Mouse (Mus musculus) right cerebral cortex, adult 2 months (tissue): ENCODE data around the gene Nin.

ENCODE experiments used
- DNase-seq, 2 experiments: peaks; one replicate each; pipeline ENCODE4 v3.0.0; 2021 to 2022; ENCODE audit warnings: low spot score in 2 of 2

Nin gene

DNA sequence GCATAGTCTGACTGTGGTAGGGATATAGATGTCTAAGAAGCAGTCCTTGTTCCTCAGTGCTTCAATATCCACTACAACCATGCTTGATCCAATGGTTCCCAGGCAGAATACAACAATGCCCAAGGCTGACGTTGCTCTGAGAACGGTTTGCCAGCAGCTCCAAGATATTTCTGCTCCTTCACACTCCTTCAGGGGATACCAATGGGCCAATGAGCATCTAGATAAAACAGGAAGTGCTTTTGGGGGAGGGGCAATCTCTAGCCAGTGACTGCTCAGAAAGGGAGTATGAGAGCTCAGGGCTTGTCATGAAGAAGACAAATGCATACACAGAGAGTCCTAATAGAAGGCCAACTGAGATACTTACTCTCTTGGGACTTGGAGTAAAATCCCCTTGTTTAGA lies 6.0 kb upstream of the Nin start:
- no peak for DNase-seq

DNA sequence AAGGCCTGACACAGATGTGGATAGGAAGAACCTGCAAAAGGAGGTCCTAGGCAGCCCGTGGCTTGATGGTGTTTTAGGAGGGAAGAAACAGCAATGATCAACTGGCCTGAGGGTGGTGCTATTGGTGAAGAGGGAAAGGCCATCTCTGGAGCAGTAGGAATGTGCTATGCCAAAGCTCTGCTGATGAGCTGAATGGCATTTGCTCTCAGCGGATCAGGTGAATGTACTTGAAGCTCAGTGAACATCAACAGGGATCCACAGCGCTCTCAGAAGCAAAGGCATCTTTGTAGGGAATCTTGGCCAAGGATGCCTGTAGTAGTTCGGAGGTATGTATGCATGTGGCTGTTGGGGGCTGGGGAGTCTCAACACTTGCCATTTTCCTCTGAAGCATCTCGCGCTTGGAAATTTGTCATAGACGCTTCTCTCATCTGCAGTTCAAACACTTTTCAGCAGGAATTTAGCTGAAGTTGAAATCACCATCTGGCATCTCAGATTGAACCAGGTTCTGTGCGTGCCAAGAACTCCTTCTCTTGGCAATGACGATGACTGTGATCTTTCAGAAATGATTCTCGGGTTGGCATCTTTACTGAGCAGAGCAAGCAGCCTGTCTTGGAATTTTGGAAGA lies 5.3 kb upstream of the Nin start:
- DNase-seq = peak; percentile 70 to 72

DNA sequence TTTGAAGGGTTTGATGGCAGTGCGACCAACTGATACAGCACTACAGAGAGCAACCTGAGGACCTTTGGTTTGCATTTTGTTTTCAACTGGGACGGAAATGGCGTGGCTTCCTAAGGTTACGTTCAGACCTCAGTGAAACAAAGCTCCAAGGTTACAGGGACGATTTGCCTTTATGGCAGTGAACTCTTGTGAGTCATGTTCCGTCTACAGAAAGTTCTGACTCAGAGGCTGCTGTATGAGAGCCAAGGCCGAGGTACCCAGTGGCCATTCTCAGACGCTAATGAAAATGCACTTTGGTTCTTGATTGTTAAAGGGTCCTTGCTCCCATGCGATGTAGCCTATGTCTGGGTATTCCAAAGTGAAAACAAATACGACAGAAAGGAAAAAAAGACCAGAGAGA lies 3.6 kb upstream of the Nin start:
- no peak for DNase-seq

DNA sequence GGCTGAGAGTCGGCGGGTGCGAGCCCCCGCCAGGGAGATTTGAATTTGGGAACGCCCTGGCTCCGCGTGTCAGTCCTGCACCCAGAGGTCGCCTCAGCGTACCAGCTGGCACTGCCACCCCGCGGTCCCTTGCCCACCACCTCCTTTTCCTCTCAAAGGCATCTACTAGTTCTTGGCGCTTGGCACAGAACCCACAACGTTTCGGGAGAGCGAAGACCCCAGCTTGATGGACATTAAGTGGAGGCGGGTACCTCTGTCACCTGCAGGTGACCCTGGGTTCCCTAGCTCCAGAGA lies 1.5 kb downstream of the Nin start:
- DNase-seq = no peak

DNA sequence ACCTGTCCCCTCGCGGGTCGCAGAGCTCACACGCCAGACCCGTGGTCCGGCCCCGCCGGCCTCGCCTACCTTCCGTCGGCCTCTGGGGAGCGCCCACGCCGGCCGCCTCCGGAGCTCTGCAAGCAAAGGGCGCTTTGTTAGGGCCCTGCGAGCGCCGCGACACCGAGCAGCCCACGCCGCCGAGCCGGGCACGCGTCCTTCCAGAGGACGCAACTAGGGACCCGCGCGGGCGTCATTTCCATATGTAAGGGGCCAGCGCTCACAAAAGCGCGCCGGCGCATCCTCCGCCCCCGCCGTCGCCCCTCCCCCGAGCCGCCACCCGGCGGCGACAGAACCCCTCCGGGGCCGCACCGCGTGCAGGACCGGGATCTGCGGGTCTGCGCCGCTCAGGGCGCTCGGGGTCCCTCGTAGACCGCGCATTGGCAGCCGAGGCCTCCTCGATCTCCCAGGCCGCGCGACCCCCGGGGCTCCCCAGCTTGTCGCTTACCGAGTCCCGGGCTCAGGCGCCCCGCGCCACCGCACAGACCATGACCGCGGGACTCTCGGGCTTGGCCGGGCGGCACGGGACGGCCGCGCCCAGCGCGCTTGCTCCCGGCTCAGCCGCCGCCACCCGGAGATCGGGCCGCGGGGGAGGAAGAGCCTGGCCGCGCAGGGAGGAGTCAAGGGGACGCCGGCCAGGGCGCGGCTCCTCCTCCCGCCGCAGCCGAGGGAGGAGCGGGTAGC lies 2.0 kb downstream of the Nin start:
- peak; percentile 71 to 75 for DNase-seq

DNA sequence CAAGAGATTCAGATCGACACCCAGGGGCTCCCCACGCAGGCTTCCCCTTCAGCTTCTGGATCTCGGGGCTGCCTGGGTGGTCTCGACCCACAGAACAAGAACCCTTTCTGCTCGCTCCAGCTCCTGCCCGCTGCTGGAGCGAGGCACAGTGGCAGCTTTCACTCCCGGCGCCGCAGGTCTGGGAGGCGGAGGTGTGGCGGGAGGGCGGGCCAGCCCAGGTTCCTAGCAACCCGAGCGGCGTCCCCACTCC lies 2.5 kb downstream of the Nin start:
- peak in 1 of 2 experiments; percentile 63 for DNase-seq

DNA sequence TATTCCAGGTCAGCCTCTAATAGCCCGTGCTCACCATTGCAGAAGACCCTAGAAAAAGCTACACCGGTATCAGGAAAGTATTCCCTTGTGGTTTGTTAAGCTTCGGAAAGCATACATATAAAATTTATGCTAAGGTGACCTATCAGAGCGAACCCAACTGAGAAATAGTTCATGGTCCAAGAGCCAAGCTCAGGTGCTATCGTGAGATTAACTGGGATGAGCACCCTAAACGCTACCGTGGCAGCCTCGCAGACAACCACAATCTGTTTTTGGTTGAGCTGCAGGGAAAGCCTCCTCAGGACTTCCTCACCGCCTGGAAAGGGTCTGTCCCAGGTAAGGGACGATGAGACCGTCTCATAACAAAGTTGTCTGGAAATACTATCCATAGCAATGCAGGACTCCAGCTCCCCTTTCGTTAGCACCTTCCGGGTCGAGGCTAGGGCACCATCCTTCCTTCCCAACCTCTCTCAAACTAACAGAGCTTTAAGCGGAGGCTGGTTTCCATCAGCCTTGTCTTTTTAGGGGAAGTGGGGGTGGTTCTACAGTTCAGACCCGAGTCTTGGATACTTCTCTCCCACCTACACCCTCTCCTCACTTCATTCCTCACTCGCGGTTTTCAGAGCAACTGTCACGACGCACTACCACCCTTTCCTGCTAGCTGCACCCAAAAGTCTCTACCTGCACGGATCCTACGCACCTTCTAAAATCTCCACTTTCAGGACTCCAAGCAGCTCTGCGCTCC lies 3.0 kb downstream of the Nin start:
- DNase-seq = peak in 1 of 2 experiments; percentile 70

DNA sequence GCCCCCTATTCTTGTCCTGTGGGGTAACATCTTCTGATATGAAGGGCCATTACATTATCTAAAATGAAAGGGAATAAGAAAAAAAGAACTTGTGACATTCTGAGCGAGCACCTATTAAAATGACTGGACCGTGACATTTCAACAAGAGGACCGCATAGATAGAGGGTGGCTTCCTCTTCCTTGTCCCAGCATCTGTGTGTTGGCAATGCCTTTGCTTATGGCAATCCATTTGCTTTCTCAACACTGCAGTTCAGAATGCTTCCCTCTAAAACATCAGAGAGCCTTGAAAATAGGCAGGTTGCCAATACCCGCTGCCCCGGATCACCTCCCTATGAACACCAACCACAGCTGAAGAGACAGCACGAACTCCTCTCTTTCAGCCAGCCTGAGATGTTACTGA lies 3.6 kb downstream of the Nin start:
- no peak for DNase-seq

DNA sequence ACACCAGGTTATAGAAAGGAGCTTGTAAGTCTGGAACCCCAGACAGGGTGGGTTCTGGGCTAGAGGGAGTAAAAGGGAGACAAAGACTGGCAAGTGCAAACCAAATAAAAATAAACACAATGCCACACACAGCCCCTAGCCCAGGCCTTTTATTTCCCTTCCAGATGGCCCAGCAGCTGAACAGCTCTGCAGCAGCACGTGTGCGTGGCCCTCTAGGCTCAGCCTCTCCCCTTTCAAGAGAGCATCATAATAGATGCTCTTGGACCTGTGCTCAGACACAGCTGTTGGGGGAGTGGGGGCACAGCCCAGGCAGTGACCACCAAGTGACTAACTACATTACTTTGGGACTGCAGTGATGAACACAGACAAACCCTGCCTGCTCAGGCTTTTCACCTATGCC lies 5.4 kb downstream of the Nin start:
- DNase-seq = no peak

DNA sequence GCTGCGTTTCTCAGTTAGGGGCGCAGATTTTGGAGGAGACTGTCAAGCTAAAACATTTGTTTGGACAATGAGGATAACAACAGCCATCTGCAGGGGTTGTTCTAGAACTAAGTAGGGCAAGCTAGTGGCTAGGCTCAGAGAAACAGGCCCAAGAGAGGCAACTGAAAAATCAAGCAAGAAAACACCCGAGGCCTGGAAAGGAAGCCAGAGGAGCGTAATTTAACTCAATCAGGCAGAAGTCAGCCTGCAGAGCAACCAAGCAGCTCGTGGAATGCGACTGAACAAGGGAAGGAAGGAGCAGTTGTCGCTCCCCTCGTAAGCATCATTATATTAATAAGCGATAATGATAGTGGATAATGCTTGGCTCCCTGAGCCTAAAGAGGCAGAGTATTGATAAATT lies 7.0 kb downstream of the Nin start:
- DNase-seq = no peak

DNA sequence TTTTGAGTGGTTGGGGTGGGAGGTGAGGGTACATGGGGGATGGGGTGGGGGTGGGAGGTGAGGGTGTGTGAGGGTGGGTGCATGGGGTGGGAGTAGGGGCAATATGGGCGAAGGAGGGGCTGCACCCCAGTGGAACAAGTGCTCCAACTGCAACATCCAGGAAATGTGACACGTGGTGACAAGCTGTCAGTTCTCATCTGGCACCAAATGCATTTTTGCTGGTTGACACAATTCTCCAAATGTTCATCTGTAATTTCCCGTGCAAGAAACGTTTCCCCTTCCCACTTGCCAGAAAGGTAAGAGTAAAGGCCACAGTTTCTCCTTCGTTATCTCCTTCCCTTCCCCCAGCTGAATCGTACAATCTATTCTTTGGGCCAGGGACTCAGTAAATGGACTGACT lies 7.6 kb downstream of the Nin start:
- DNase-seq = no peak

DNA sequence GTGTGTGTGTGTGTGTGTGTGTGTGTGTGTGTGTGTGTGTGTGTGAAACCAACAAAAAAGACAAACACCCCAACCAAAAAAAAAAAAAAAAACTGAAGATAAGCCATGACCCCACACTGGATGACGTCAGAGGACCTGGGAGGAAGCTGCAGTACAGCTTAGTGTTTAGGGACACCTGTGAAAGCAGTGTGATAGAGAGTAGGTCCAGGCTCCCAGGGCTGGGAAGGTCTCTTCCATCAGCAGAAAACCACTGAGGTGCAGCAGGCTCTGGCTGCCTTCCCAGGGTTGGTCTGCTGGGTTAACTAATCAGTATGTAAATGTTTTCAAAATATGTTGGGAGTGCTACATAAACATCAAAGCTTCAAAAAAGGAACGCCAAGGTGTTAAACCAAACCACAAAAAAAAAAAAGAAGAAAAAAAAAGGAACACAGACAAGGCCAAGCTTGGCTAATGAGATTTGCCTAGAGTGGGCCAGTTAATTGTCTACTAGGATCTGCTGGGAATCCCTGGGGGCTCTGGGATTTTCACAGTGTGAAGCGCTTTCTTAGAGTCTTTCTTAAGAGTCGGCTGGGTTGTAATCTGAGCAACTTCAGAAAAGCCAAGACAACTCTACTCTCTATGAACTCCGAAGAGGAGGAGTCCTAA lies 8.6 kb downstream of the Nin start:
- DNase-seq = no peak

DNA sequence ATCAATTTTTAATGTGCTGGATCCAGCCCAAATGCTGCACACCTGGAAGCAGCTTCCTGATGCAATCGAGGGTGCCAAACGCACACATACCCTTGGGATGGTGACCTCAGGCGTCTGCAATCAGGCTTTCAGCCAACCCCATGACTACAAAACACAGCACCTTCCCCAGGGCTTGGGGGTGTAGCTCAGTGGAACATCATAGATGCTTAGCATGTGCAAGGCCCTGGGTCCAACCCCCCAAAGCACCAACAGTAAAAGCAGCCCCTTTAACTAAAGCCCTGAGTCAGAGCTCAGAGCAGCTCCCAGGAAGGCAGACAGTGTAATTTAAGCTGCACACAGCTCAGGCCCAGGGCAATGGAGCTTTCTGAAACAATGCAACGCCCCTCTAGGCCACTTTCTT lies 9.3 kb downstream of the Nin start:
- no peak for DNase-seq

DNA sequence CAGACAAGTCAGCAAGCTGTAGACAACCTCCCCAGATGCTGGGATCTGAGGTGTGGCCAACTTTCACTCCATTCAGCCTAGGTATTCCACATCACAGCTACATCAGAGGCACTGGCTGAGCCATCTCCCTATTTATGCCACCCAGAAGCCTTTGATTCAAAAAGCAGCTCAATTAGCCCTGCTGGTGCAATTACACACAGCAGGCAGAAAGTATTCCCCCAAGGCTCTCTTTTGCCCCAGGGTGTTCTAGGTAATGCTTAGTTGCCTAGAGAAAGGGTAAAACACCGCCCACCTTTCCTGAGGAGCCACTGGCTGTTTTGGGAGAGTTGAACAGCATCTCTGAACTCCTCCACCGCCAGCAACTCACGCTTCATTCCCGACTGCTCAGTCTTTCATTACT lies 10.3 kb downstream of the Nin start:
- no peak for DNase-seq

DNA sequence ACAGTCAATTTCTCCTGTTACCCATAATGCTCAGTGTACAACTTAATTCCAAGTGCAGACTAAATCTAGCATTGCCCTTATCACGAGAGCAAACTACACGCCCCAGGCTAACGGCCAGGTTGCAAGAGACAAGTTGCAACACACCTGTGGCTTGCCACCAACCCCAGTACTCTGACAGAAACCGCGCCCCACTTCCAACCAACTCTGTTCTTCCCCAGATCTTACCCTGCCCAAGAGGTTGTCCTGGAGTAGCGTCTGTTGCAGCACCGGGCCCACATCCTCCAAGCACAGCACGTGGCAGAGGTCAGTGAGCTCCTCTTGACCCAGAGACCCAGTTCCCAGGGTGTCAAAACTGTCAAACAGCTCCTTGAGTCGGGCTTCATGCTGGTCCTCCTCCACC lies 11.1 kb downstream of the Nin start:
- no peak for DNase-seq

DNA sequence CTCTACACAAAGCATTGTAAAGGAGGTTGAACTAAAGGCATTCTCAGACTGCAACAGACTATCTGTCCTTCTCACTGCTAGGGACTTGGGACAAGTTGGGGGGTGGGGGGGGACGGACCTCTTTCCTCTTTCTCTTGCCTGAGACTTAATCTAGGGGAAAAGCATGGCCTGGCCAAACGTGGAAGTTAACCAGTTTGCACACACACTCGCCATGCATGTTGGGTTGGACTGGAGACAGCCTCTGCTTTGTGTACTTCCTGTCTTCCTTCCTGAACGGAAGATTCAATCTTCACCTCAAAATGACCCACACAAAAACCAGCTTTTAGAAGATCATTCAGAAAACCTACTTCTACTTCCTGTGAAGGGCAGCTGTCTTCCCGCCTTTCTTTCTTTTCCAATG lies 11.7 kb downstream of the Nin start:
- DNase-seq = no peak

DNA sequence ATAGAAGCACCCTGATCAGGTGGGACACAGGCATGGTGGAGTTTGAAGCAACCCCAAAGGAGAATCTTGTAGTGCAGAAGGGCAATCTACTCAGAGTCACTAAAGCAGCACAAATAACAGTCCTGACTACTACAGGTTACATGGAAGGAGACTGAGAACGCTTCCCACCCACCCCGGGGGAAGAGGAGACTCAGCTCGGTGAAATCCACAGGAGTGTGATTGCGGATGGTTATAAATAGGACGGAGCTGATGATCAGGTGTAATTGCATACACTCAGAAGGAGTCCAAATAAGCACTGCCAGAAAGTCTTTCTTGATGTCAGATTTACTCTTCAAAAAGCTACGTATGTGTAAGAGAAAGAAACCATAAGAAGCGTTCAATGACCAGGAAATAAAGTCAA lies 15.6 kb downstream of the Nin start:
- DNase-seq = no peak

DNA sequence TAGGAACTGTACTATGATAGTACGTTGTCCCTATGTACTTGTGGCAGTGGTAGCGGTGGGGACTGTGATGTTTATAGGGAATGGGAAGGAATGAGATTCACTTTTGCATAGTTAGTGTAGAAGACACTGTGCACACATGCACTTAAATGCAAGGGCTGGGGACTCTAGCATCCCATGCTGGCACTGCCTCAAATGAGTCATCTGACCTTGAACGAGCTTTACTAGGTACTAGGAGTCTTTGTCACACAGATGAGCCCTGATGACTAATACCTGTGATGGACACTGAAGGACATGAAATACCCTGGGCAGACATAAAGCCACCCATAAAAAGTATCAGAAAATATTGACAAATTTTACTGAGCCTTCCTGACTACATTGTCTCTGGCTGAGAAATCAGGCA lies 16.2 kb downstream of the Nin start:
- no peak for DNase-seq

DNA sequence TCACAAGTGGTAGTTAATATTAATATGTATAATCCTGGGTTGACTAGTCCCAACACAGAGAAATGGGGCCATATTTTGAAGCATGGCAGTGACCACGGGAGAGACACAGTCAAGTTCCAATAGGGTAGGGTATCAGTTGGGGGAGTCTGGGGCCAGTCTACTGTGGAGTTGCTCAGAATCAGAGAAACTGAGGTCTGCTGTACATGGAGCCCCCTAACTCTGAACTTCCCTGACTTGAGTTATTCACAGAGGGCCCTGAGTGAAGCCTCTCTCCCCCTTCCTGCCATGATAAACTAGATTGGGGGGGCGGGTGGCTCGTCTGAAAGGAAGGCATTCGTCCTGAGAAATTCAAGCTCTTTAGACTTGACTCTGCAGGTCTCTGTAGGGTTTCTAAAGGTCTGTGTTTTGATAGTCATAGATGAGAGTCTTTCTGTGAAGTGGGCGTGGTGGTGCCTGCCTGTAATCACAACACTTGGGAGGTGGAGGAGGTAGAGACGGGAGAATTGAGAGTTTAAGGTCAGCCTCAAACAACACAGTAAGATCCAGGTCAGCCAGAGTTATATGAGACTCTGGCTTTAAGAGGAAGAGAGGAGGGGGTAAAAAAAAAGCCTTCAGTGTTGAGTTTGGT lies 20.1 kb downstream of the Nin start:
- DNase-seq = no peak

DNA sequence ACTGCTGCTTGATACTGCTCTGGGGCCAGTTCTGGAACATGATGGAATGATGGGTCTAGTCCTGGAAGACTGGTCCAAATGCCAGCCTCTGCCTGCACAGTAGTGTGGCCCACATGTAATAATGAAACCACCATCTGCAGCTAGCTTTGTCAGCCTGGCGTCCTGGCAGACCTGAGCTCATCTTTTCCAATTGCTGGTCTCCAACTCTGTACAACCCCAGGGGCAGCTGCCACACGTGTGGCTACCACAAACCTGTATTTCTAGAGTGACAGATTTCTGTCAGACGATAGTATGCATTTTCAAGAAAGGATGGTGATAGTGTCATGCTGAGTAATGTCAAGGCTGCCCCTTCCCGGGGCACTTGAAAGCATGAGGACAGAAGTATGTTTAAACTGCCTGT lies 25.2 kb downstream of the Nin start:
- no peak for DNase-seq

DNA sequence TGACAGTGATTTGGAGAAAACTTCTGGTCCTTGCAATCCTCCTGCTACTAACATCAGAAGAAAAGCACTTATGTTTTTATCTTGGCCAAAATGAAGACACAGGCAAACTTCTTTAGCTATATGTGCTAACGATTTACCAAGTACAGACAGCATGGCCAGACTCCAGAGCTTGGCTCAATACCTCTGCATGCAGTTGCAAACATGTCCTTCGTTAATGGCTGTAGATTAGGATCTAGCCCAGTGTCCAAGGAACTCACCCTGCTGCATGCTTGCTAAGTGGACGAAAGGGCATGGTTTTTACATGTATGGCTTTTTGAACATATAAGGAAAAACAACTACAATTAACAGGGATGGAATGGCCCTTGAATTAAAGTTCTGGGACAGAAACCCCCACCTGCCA lies 28.2 kb downstream of the Nin start:
- no peak for DNase-seq

DNA sequence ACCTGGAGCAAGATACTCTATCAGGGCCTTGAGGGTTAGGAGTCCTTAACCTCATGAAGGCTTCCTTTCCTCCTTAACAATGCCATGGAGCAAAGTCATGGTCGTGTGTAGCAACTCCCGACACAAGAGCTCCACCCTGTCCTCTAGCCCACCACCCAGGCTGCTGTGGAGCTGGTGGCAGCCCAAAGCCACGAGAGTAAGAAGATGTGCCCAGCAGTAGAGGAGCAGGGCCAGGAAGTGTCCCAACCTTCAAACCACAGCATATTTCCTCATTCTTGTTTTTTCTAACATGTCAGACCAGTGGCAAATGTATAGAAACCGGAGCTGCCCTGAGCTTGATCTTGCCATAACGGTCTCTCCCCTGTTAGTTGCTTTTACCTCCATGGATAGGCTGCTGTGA lies 29.3 kb downstream of the Nin start:
- no peak for DNase-seq

DNA sequence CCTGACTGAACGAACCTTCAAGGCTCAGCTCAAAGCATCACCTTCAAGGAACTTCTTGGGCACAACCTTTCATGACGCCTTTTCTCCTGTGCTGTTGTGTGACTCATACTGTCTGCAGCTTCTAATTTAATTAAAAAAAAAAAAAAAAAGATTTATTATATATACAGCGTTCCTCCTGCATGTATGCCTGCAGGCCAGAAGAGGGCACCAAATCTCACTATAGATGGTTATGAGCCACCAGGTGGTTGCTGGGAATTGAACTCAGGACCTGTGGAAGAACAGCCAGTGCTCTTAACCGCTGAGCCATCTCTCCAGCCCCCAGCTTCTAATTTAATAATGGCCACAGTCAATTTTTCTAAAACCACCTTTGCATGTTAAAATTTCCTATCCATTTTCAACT lies 29.8 kb downstream of the Nin start:
- no peak for DNase-seq
